Mouse (Mus musculus): Measurements from ENCODE around the gene Gm44503.

DNA sequence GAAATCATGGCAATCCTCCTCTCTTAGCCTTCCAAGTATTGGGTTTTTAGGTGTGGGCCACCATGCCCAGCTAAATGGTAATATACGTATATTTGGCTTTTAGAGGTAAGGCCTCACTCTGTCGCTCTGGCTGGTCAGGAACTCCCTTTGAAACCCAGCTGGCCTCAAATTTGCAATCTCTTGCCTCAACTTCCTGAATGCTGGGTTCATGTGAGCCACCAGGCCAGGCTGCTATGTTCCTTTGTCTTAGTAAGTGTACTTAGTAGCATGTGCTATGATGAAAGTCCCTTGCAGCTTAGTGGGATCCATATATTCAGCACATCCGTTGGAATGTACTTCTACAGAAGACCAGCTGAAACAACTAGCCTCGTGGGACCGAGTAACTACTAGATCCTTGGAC is 16.1 kb downstream of the Gm44503 start:
- TF ChIP-seq POLR2A (IDR thresholded peaks at IDR 0.05; ENCODE audit: extremely low read depth, insufficient read depth, low read length) (no peak), CTCF (IDR thresholded peaks at IDR 0.05; ENCODE audit: low read depth, low read length) (no peak)
